In genomic region chr10:8063458-8064090, GRCm38 (mm10) we compare ENCODE assay signal across 13 mouse cellular contexts.
DNase-seq lines count a peak whose midpoint lies in the region; ATAC-seq and TF ChIP-seq lines count a peak whose summit lies in the region.
"Had no signal": no experiment of that assay in that cellular context is flagged by ENCODE, and none has a peak within 500 bp of the region (broad histone marks: within the 10 kb centered on the region; RNA-seq: fewer than 3 reads in every experiment).

No protein-coding gene starts in this region.

- no peaks in the 10 kb centered on the region for H3K27me3 ChIP-seq in hindbrain, postnatal 0 days (ENCODE audit: insufficient read depth, low read length)
- no peaks in the 10 kb centered on the region for H3K27me3 ChIP-seq in hindbrain, embryonic 13.5 days
- H3K27me3 ChIP-seq in liver, postnatal 0 days (ENCODE audit: insufficient read depth, low read length) = no peaks in the 10 kb centered on the region
- H3K27me3 ChIP-seq: heart, embryonic 13.5 days had no signal

- H3K36me3 ChIP-seq in hindbrain, postnatal 0 days (ENCODE audit: insufficient read depth, low read length) = no peaks in the 10 kb centered on the region
- H3K36me3 ChIP-seq in hindbrain, embryonic 13.5 days = no peaks in the 10 kb centered on the region
- H3K36me3 ChIP-seq in liver, postnatal 0 days (replicated peaks; ENCODE audit: insufficient read depth, low read length) = no peaks in the 10 kb centered on the region
- H3K36me3 ChIP-seq: heart, embryonic 13.5 days had no signal

- ATAC-seq in hindbrain, postnatal 0 days = peak; percentile 95
- no peak for ATAC-seq in hindbrain, embryonic 13.5 days (ENCODE audit: low FRiP score)
- no peak for ATAC-seq in liver, postnatal 0 days
- ATAC-seq: inflammation-experienced regulatory T-cells, adult 6 months had no signal

- H3K9ac ChIP-seq in hindbrain, postnatal 0 days (replicated peaks; ENCODE audit: low read length) = no peak overlapping the region
- H3K9ac ChIP-seq in hindbrain, embryonic 13.5 days = no peak overlapping the region
- H3K9ac ChIP-seq in liver, postnatal 0 days (replicated peaks) = no peak overlapping the region
- H3K9ac ChIP-seq: heart, embryonic 13.5 days had no signal

- TF ChIP-seq EP300 in liver, postnatal 0 days (IDR thresholded peaks at IDR 0.05; ENCODE audit: low read depth) = no peak

- H3K27ac ChIP-seq in hindbrain, postnatal 0 days = peak overlapping the region; percentile 46; the same call in 1 of the 2 replicates
- H3K27ac ChIP-seq in hindbrain, embryonic 13.5 days = no peak overlapping the region
- H3K27ac ChIP-seq in liver, postnatal 0 days (ENCODE audit: low read depth) = no peak overlapping the region
- H3K27ac ChIP-seq: heart, embryonic 13.5 days had no signal

- H3K9me3 ChIP-seq in hindbrain, postnatal 0 days (ENCODE audit: low read length) = no peaks in the 10 kb centered on the region
- 0 out of 2 replicates have a peak, but pooled peaks cover 5% of the 10 kb centered on the region for H3K9me3 ChIP-seq in hindbrain, embryonic 13.5 days
- no peaks in the 10 kb centered on the region for H3K9me3 ChIP-seq in liver, postnatal 0 days (ENCODE audit: low read length)

- no peaks in the 10 kb centered on the region for H3K4me1 ChIP-seq in hindbrain, postnatal 0 days (ENCODE audit: insufficient read depth, low read length)
- no peaks in the 10 kb centered on the region for H3K4me1 ChIP-seq in hindbrain, embryonic 13.5 days (replicated peaks)
- H3K4me1 ChIP-seq in liver, postnatal 0 days (ENCODE audit: insufficient read depth) = peaks cover 25% of the 10 kb centered on the region
- H3K4me1 ChIP-seq: heart, embryonic 13.5 days had no signal

- H3K4me2 ChIP-seq in hindbrain, postnatal 0 days (ENCODE audit: low read depth, low read length) = no peak overlapping the region
- H3K4me2 ChIP-seq in hindbrain, embryonic 13.5 days = no peak overlapping the region
- H3K4me2 ChIP-seq in liver, postnatal 0 days (ENCODE audit: low read depth, low read length) = 0 out of 2 replicates have a peak overlapping the region, but pooled peaks have one; percentile 9
- H3K4me2 ChIP-seq: heart, embryonic 13.5 days had no signal

- no peak overlapping the region for H3K4me3 ChIP-seq in hindbrain, postnatal 0 days (ENCODE audit: low read length)
- H3K4me3 ChIP-seq in hindbrain, embryonic 13.5 days = no peak overlapping the region
- H3K4me3 ChIP-seq in liver, postnatal 0 days (ENCODE audit: low read depth, low read length) = no peak overlapping the region
- H3K4me3 ChIP-seq: heart, embryonic 13.5 days had no signal

- DNase-seq in hindbrain, postnatal 0 days (ENCODE audit: low spot score) = peak; percentile 70
- DNase-seq in liver, postnatal 0 days = no peak
- no peak for DNase-seq in liver
- peak; percentile 48 for DNase-seq in cerebellum, adult 9-11 months
- peak; percentile 48 to 83 for DNase-seq in kidney, postnatal 36 days
- DNase-seq in spleen, postnatal 36 days (ENCODE audit: low spot score in 2 of 2) = no peak
- DNase-seq: adrenal gland, postnatal 14 days; gastrocnemius, postnatal 14 days; lung, adult 18-20 months; spleen, adult 18-20 months had no signal

- no peak for TF ChIP-seq CTCF in hindbrain, postnatal 0 days (IDR thresholded peaks at IDR 0.05; ENCODE audit: low read depth)
- no peak for TF ChIP-seq CTCF in liver, postnatal 0 days (IDR thresholded peaks at IDR 0.05; ENCODE audit: low read depth)

- WGBS in hindbrain, postnatal 0 days = 37% methylated on average over 5 of the region's 5 CpGs
- WGBS in hindbrain, embryonic 13.5 days = 63% methylated on average over 5 of the region's 5 CpGs
- 56% methylated on average over 5 of the region's 5 CpGs for WGBS in liver, postnatal 0 days (ENCODE audit: insufficient replicate concordance)

Comparison
In these comparisons a context has a peak if more than half of its experiments do, and no peak if none do; other contexts are left out.
1. DNase-seq: peak in hindbrain, postnatal 0 days (single experiment), cerebellum, adult 9-11 months (single experiment) and kidney, postnatal 36 days (2 of 2); none in liver, postnatal 0 days (single experiment), liver (single experiment) and spleen, postnatal 36 days (0 of 2).